Mouse (Mus musculus) MEL (cell line): Measurements from ENCODE around the gene Herpud2.

Experiments used
- CHD2 ChIP-seq: IDR thresholded peaks from 2 replicates; pipeline ENCODE4 v1.6.1; 2011; ENCODE audit warnings: low read length, improper control_type of control experiment
- CTCF ChIP-seq, 3 experiments: IDR thresholded peaks in 2 of 3; conservative IDR thresholded peaks in 1 of 3; 2 replicates each; pipeline ENCODE4 v1.5.1; 2011 to 2012; ENCODE audit warnings: low read length in 3 of 3, low read depth in 2 of 3, mild to moderate bottlenecking in 2 of 3, improper control_type of control experiment in 1 of 3, inconsistent platforms in 1 of 3, mixed read lengths in 1 of 3, moderate library complexity in 1 of 3; ENCODE audit not compliant: control insufficient read depth in 1 of 3, insufficient read depth in 1 of 3, poor library complexity in 1 of 3, severe bottlenecking in 1 of 3
- GATA1 ChIP-seq: IDR thresholded peaks from 2 replicates; pipeline ENCODE4 v1.6.1; 2011; ENCODE audit warnings: low read depth, low read length, improper control_type of control experiment
- HCFC1 ChIP-seq: IDR thresholded peaks from 2 replicates; pipeline ENCODE4 v1.6.1; 2012; ENCODE audit warnings: low read depth, mild to moderate bottlenecking, inconsistent platforms, low read length, improper control_type of control experiment, moderate library complexity
- JUND ChIP-seq: IDR thresholded peaks from 2 replicates; pipeline ENCODE4 v1.6.1; 2011; ENCODE audit warnings: low read depth, mild to moderate bottlenecking, improper control_type of control experiment, low read length
- MAFK ChIP-seq: IDR thresholded peaks from 2 replicates; pipeline ENCODE4 v1.6.1; 2011; ENCODE audit warnings: low read depth, mild to moderate bottlenecking, low read length, improper control_type of control experiment, borderline replicate concordance
- MAX ChIP-seq: IDR thresholded peaks from 2 replicates; pipeline ENCODE4 v1.6.1; 2011; ENCODE audit warnings: low read length, improper control_type of control experiment
- POLR2A ChIP-seq, 2 experiments: IDR thresholded peaks; 2 replicates each; pipeline ENCODE4 v1.6.1; 2011 to 2012; ENCODE audit warnings: low read length in 2 of 2, mild to moderate bottlenecking in 2 of 2, control low read depth in 1 of 2, improper control_type of control experiment in 1 of 2, low read depth in 1 of 2, moderate library complexity in 1 of 2; ENCODE audit not compliant: control insufficient read depth in 1 of 2, insufficient read depth in 1 of 2, poor library complexity in 1 of 2
- SIN3A ChIP-seq: IDR thresholded peaks from 2 replicates; pipeline ENCODE4 v1.6.1; 2012; ENCODE audit warnings: low read length, improper control_type of control experiment, inconsistent platforms
- USF1 ChIP-seq: IDR thresholded peaks from 2 replicates; pipeline ENCODE4 v1.6.1; 2014; ENCODE audit warnings: low read depth, mild to moderate bottlenecking, inconsistent platforms, low read length, improper control_type of control experiment, moderate library complexity
- USF2 ChIP-seq, 2 experiments: IDR thresholded peaks; 2 replicates each; pipeline ENCODE4 v1.6.1; 2011 to 2012; ENCODE audit warnings: improper control_type of control experiment in 2 of 2, low read length in 2 of 2, borderline replicate concordance in 1 of 2, inconsistent platforms in 1 of 2, low read depth in 1 of 2, mild to moderate bottlenecking in 1 of 2; ENCODE audit not compliant: insufficient read depth in 1 of 2

- TF ChIP-seq CHD2 (no peak), MAX (no peak), CTCF (IDR thresholded peaks at IDR 0.05 in 2 of 3, conservative IDR thresholded peaks at IDR 0.05 in 1 of 3; ENCODE audit: control insufficient read depth in 1 of 3, insufficient read depth in 1 of 3, low read depth in 2 of 3, low read length in 3 of 3, poor library complexity in 1 of 3, severe bottlenecking in 1 of 3) (no peak), USF1 (no peak), POLR2A (IDR thresholded peaks at IDR 0.05; ENCODE audit: control insufficient read depth in 1 of 2, insufficient read depth in 1 of 2, low read depth in 1 of 2, low read length in 2 of 2, poor library complexity in 1 of 2) (no peak), JUND (no peak), USF2 (IDR thresholded peaks at IDR 0.05; ENCODE audit: borderline replicate concordance in 1 of 2, insufficient read depth in 1 of 2, low read depth in 1 of 2, low read length in 2 of 2) (no peak), HCFC1 (no peak), MAFK (no peak), GATA1 (no peak), SIN3A (no peak)
Measured at GRCm38 (mm10) chr9:25185854-25186253, 34.2 kb upstream of the Herpud2 start.
